Mouse (Mus musculus) heart, embryonic 11.5 days (tissue): ENCODE measurements around the gene Atcay. TPM values are rescaled to one million over a fixed set of nuclear protein-coding genes. Genes with fewer than 3 reads are reported as not detected.
"Not testable (repeated sequence)": the region's sequence is repeated elsewhere in the genome, so short reads cannot be mapped to it uniquely, and the experiment has no call there.

Source experiments
- ATAC-seq: fragments of 200-750 bp; cut with Nextera tagmentation; replicated peaks from 2 replicates; pipeline ENCODE4 v1.8.0; 2017; ENCODE audit warnings: moderate library complexity; ENCODE audit not compliant: insufficient number of reproducible peaks, low FRiP score, low TSS enrichment
- H3K27ac ChIP-seq: fragments of 300-500 bp; sonication (generic); 2 replicates; pipeline ENCODE4 v1.5.1; 2014; ENCODE audit warnings: mild to moderate bottlenecking, low read depth, low read length
- H3K27me3 ChIP-seq: fragments of 300-500 bp; sonication (generic); 2 replicates; pipeline ENCODE4 v1.6.1; 2014; ENCODE audit warnings: mild to moderate bottlenecking, low read length, mixed read lengths; ENCODE audit not compliant: control insufficient read depth, insufficient read depth
- H3K36me3 ChIP-seq: fragments of 300-500 bp; sonication (generic); 2 replicates; pipeline ENCODE4 v1.6.1; 2014; ENCODE audit warnings: mild to moderate bottlenecking, low read length, moderate library complexity, mixed read lengths; ENCODE audit not compliant: control insufficient read depth, insufficient read depth
- H3K4me1 ChIP-seq: fragments of 300-500 bp; sonication (generic); 2 replicates; pipeline ENCODE4 v1.6.1; 2014; ENCODE audit warnings: low read length; ENCODE audit not compliant: control insufficient read depth, insufficient read depth
- H3K4me2 ChIP-seq: fragments of 300-500 bp; sonication (generic); 2 replicates; pipeline ENCODE4 v1.6.1; 2014; ENCODE audit warnings: mild to moderate bottlenecking, moderate library complexity
- H3K4me3 ChIP-seq: fragments of 300-500 bp; sonication (generic); 2 replicates; pipeline ENCODE4 v1.5.1; 2014; ENCODE audit warnings: low read depth, low read length
- H3K9ac ChIP-seq: fragments of 300-500 bp; sonication (generic); 2 replicates; pipeline ENCODE4 v1.6.1; 2014; ENCODE audit warnings: mild to moderate bottlenecking, low read depth, low read length, moderate library complexity
- H3K9me3 ChIP-seq: fragments of 300-500 bp; sonication (generic); replicated peaks from 2 replicates; pipeline ENCODE4 v1.6.1; 2016; ENCODE audit warnings: low read length; ENCODE audit not compliant: control insufficient read depth
- WGBS: fragments of 180-500 bp; shearing (Covaris S2); extraction: QIAGEN DNeasy Blood & Tissue Kit; methylation state at CpG from one replicate; pipeline ENCODE4 v1.1.7; 2014; ENCODE audit not compliant: insufficient replicate concordance; 5-methylcytosine and 5-hydroxymethylcytosine counted together
- polyA plus RNA-seq: library from polyadenylated mRNA; unstranded; fragments of >200 nt; fragmentation: Nextera tagmentation; extraction: Ambion mirVana; gene quantifications from 2 replicates; pipeline ENCODE4 v1.2.1, GENCODE M21; 2014

Gene Atcay
- polyA plus RNA-seq, 1 experiment from 2014 or later, result 0.60 TPM

DNA sequence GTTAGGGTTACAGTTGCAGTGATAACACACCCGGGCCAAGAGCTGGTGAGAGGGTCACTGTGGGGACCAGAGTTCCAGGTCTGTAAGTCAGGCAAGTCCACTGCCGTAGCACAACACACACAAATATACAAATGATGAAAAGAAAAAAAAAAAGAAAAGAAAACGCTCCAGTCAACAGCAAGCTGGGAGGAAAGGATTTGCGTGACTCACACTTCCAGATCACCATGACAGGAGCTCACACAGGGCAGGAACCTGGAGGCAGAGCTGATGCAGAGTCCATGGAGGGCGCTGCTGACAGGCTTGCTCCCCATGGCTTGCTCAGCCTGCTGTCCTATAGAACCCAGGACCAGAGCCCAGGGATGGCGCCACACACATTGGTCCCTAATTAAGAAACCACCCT lies 3.6 kb upstream of the Atcay start:
- Histone ChIP-seq H3K4me1 (peaks cover 13% of the 10 kb centered on the region; the same call in 1 of the 2 replicates), H3K9me3 (no peaks in the 10 kb centered on the region), H3K9ac (no peak overlapping the region), H3K36me3 (no peaks in the 10 kb centered on the region), H3K4me2 (no peak overlapping the region), H3K4me3 (no peak overlapping the region), H3K27ac (no peak overlapping the region), H3K27me3 (peaks cover 41% of the 10 kb centered on the region)
- no peak for ATAC-seq
- 64% methylated on average over 6 of the region's 6 CpGs for WGBS

DNA sequence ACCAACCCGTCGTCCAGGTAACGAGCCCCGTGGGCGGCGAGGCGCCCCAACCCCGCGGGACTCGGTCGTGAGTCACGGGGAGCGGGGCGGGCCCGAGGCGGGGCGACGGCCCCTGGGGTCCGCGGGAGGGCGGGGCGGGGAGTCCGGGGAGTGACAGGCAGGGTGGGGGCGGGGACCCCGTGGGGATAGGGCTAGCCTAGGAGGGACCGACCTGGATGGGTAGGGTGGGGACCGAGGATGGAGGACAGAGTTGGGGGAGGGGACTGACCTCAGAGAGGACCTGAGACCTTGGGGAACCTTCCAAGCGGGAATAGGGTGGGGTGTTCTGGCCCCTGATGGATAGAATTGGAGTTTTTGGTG lies 2.6 kb upstream of the Atcay start:
- Histone ChIP-seq H3K36me3 (no peaks in the 10 kb centered on the region), H3K4me2 (peak overlapping the region; percentile 64), H3K4me3 (peak overlapping the region; percentile 79), H3K9me3 (no peaks in the 10 kb centered on the region), H3K27me3 (peaks cover 36% of the 10 kb centered on the region), H3K4me1 (peaks cover 13% of the 10 kb centered on the region; the same call in 1 of the 2 replicates), H3K27ac (peak overlapping the region; percentile 31), H3K9ac (peak overlapping the region; percentile 82)
- WGBS, result 0% methylated on average over 21 of the region's 28 CpGs
- ATAC-seq, result peak; percentile 67

DNA sequence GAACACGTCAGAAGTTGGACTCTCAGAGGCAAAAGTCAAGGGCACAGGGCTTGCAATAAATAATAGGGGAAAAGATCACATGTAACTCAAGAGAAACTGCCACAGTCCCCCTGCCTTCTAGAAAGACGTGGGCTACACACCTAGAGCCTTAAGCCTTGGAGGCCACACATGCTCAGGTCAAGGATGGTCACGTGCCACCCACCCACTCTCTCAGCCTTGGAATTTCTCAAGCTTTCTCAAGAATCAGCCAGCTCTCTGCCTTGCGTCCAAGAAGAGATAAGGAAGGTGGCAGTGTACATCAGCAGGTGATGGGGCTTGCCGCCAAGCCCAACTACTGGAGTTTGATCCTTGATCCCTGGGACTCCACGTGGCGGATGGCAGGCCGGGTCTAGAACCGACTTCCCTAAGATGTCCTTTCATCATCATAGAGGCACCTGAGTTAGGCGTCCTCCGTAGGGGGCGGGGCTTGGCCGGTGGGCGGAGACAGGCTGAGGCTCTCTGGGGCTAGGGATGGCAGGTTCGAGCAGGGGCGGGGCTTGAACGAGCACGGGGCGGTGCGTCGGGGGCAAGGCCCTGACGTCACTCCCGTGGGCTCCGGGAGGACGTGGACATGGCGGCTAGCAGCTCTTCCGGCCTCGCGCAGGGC lies 2.1 kb upstream of the Atcay start, which contains the start of gene Zfr2:
Gene Zfr2, plus strand, starts transcription at position 576 of the 646 bp plus-strand sequence.
- Histone ChIP-seq H3K9ac (peak within 1 kb of the TSS; percentile 82), H3K27me3 (peaks cover 31% of the 10 kb centered on the region), H3K4me3 (peak within 1 kb of the TSS; percentile 79), H3K27ac (peak within 1 kb of the TSS; percentile 31), H3K36me3 (no peaks in the 10 kb centered on the region), H3K9me3 (no peaks in the 10 kb centered on the region), H3K4me2 (peak within 1 kb of the TSS; percentile 64), H3K4me1 (peaks cover 13% of the 10 kb centered on the region; the same call in 1 of the 2 replicates)
- peak; percentile 82 for ATAC-seq
- 8% methylated on average over 24 of the region's 29 CpGs for WGBS

DNA sequence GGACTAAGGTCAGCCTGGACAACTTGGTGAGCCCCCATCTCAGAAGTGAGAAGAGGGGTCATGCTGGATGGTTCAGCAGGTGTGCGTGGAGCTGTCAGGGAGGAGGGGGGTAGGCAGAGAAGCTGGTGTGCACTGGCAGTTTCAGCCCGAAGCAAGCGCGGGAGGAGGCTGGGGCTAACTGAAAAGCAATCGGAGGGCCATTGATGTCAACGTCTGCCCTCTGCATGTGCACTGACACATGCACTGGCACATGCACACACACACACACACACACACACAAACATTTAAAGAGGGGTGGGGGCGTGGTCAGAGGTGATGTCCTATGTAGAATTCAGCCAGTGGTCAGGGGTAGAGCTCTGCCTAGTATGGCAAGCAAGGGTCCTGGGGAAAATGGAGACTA lies 803 bp upstream of the Atcay start:
- Histone ChIP-seq H3K36me3 (no peaks in the 10 kb centered on the region), H3K9ac (no peak overlapping the region), H3K27me3 (peaks cover 27% of the 10 kb centered on the region), H3K9me3 (no peaks in the 10 kb centered on the region), H3K27ac (no peak overlapping the region), H3K4me1 (peaks cover 13% of the 10 kb centered on the region; the same call in 1 of the 2 replicates), H3K4me3 (no peak overlapping the region), H3K4me2 (no peak overlapping the region)
- 51% methylated on average over 7 of the region's 7 CpGs for WGBS
- ATAC-seq, result no peak

DNA sequence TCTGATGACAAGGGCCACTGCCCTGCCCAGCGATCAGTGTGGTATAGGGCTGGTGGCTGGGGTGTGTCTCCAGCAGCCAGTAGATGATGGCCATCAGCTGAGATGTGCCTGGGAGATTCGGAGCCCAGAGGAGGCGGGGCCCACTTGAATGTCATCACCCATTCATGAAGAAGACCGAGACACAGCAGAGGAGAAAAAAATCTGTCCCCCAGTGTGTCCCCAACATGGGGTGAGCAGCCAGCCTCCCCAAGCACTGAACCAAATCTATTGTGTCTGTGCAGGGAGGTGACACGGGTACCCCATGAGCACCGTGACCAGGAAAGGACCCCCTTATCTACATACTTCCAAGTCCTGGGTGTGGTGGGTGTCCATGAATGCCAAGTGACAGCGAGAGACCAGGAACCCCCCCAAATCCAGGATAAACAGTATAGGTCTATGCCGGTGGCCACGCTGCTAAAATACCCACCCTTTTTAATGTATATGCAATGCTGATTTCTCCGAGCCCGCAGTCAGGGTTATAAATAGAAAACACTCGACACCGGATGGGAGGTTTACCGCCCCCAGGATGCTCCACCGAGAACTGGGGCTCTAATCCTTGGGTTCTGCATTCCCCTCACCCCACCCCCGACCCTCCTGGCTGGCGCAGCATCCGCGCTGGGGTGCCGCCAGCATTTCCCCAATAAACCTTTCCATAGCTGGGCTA lies 747 bp downstream of the Atcay start:
- H3K4me2 ChIP-seq, result peak overlapping the region; percentile 56
- ATAC-seq, result no peak
- WGBS, result 12% methylated on average over 20 of the region's 20 CpGs
- H3K4me3 ChIP-seq, result peak overlapping the region; percentile 16
- peaks cover 13% of the 10 kb centered on the region; the same call in 1 of the 2 replicates for H3K4me1 ChIP-seq
- H3K27ac ChIP-seq, result no peak overlapping the region
- peak overlapping the region; percentile 34; the same call in 1 of the 2 replicates for H3K9ac ChIP-seq
- H3K36me3 ChIP-seq, result no peaks in the 10 kb centered on the region
- H3K27me3 ChIP-seq, result peaks cover 27% of the 10 kb centered on the region
- H3K9me3 ChIP-seq, result no peaks in the 10 kb centered on the region

DNA sequence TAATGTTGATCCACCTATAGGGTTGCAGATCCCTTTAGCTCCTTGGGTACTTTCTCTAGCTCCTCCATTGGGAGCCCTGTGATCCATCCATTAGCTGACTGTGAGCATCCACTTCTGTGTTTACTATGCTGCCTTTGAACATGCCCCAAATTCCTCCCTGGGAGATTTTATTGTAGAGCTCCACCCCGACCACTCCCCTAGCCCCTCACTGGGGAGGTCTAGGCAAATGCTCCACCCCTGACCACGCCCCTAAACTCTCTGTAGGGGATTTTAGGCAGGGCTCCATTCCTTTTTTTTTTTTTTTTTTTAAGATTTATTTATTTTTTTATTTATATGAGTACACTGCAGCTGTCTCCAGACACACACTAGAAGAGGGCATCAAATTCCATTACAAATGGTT lies 6.9 kb downstream of the Atcay start:
- H3K9ac ChIP-seq, H3K27ac ChIP-seq, ATAC-seq, H3K9me3 ChIP-seq, H3K4me1 ChIP-seq, H3K27me3 ChIP-seq, H3K36me3 ChIP-seq, H3K4me2 ChIP-seq, H3K4me3 ChIP-seq: not testable (repeated sequence)
- WGBS, result 47% methylated on average over 2 of the region's 2 CpGs

DNA sequence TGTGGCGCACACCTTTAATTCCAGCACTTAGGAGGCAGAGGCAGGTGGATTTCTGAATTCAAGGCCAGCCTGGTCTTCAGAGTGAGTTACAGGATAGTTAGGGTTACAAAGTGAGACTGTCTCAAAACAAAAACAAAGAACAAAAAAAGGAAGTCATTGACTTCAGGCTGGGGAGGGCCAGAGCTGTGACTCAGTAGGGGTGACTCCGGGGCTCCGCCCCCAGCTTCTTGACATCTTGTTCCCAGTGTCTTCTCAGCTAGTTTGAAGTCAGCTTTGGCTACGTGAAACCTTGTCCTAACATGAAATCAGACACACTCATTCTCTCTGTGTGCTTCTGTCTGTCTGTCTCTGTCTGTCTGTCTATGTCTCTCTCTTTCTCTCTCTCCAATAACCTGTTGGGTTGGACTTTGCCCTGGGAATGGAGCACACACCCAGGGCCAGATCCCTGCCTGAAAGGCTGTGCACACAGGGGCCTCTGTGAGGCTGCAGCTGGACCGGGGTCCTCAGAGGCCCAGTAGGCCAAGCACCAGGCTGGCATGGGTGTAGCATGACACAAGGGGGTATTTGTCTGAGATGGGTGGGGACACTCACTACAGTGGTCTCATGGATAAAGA lies 9.1 kb downstream of the Atcay start:
- H3K4me3 ChIP-seq, result no peak overlapping the region
- no peaks in the 10 kb centered on the region for H3K36me3 ChIP-seq
- no peaks in the 10 kb centered on the region for H3K4me1 ChIP-seq
- peaks cover 3% of the 10 kb centered on the region; the same call in 1 of the 2 replicates for H3K27me3 ChIP-seq
- no peak overlapping the region for H3K27ac ChIP-seq
- ATAC-seq, result no peak
- 76% methylated on average over 5 of the region's 5 CpGs for WGBS
- H3K4me2 ChIP-seq, result no peak overlapping the region
- H3K9me3 ChIP-seq, result no peaks in the 10 kb centered on the region
- H3K9ac ChIP-seq, result no peak overlapping the region

DNA sequence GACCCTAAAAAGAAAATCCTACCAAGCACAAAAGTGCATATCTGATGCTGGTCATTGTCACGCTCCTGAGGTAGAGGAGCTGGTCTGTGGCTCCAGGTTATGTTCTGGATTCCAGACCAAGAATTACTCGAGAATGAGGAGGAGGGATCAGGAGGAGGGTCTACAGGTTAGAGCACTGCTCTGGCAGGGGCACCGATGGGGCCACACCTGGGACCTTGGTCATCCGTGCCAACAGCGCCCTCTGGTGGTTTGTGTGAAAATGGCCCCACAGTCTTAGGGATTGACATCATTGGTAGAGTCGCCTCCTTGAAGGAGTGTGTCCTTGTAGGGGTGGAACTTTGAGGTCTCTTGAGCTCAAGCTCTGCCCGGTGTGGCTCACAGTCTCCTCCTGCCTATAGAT lies 12.7 kb downstream of the Atcay start:
- Histone ChIP-seq H3K9me3 (no peaks in the 10 kb centered on the region), H3K36me3 (no peaks in the 10 kb centered on the region), H3K4me2 (no peak overlapping the region), H3K4me1 (no peaks in the 10 kb centered on the region), H3K27ac (no peak overlapping the region), H3K9ac (no peak overlapping the region), H3K27me3 (peaks cover 3% of the 10 kb centered on the region; the same call in 1 of the 2 replicates), H3K4me3 (no peak overlapping the region)
- ATAC-seq, result no peak
- WGBS, result 27% methylated on average over 7 of the region's 7 CpGs
